Mouse (Mus musculus) myocyte (in vitro differentiated cells): Measurements from ENCODE around the gene Trappc1.

ENCODE experiments used
- E2F4 ChIP-seq: IDR thresholded peaks from one replicate; pipeline ENCODE4 v1.6.1; 2011; ENCODE audit warnings: mild to moderate bottlenecking, control low read depth, moderate library complexity; ENCODE audit not compliant: insufficient read depth
- MAX ChIP-seq: IDR thresholded peaks from one replicate; pipeline ENCODE4 v1.6.1; 2011; ENCODE audit warnings: low read depth, mild to moderate bottlenecking, control low read depth
- MYOD1 ChIP-seq, 3 experiments: IDR thresholded peaks; one replicate each; pipeline ENCODE4 v1.6.1; 2011; ENCODE audit warnings: control low read depth in 2 of 3, low read depth in 2 of 3, mild to moderate bottlenecking in 2 of 3, moderate library complexity in 1 of 3; ENCODE audit not compliant: insufficient read length in 2 of 3, control insufficient read depth in 1 of 3
- MYOG ChIP-seq, 3 experiments: IDR thresholded peaks; one replicate each; pipeline ENCODE4 v1.6.1; 2011; ENCODE audit warnings: control low read depth in 2 of 3, low read depth in 2 of 3, mild to moderate bottlenecking in 2 of 3; ENCODE audit not compliant: insufficient read length in 2 of 3, control insufficient read depth in 1 of 3, insufficient read depth in 1 of 3
- POLR2A ChIP-seq: IDR thresholded peaks from one replicate; pipeline ENCODE4 v1.6.1; 2011; ENCODE audit warnings: low read depth, mild to moderate bottlenecking, control low read depth, moderate library complexity; ENCODE audit not compliant: insufficient read length
- POLR2AphosphoS2 ChIP-seq: IDR thresholded peaks from one replicate; pipeline ENCODE4 v1.6.1; 2011; ENCODE audit warnings: low read depth, control low read depth; ENCODE audit not compliant: insufficient read length
- REST ChIP-seq: IDR thresholded peaks from one replicate; pipeline ENCODE4 v1.6.1; 2011; ENCODE audit warnings: mild to moderate bottlenecking, control low read depth, moderate library complexity; ENCODE audit not compliant: insufficient read depth, insufficient read length
- SRF ChIP-seq: IDR thresholded peaks from one replicate; pipeline ENCODE4 v1.6.1; 2011; ENCODE audit warnings: low read depth; ENCODE audit not compliant: control insufficient read depth, insufficient read length
- TCF12 ChIP-seq: IDR thresholded peaks from one replicate; pipeline ENCODE4 v1.6.1; 2011; ENCODE audit warnings: mild to moderate bottlenecking, control low read depth; ENCODE audit not compliant: poor library complexity, insufficient read depth, severe bottlenecking
- USF1 ChIP-seq: IDR thresholded peaks from one replicate; pipeline ENCODE4 v1.6.1; 2011; ENCODE audit warnings: low read depth, mild to moderate bottlenecking, control low read depth, moderate library complexity

GRCm38 (mm10) chr11:69332713-69333253 lies 9.0 kb downstream of the Trappc1 start:
- TF ChIP-seq USF1 (no peak), POLR2A (no peak), TCF12 (no peak), MYOG (IDR thresholded peaks at IDR 0.05; ENCODE audit: control insufficient read depth in 1 of 3, insufficient read depth in 1 of 3, insufficient read length in 2 of 3, low read depth in 2 of 3) (no peak), POLR2AphosphoS2 (no peak), MAX (no peak), REST (no peak), E2F4 (no peak), SRF (no peak), MYOD1 (IDR thresholded peaks at IDR 0.05; ENCODE audit: control insufficient read depth in 1 of 3, insufficient read length in 2 of 3, low read depth in 2 of 3) (no peak)
